16 mouse cellular contexts compared by ENCODE assay signal in genomic region chr3:55333511-55333910, GRCm38 (mm10).
"Had no signal": no experiment of that assay in that cellular context is flagged by ENCODE, and none has a peak within 500 bp of the region (broad histone marks: within the 10 kb centered on the region; RNA-seq: fewer than 3 reads in every experiment).

No protein-coding gene starts in this region.

- H3K4me2 ChIP-seq: lung, embryonic 14.5 days; midbrain, embryonic 12.5 days; neural tube, embryonic 13.5 days; neural tube, embryonic 15.5 days had no signal

- H3K27ac ChIP-seq: midbrain, embryonic 10.5 days; midbrain, embryonic 12.5 days; neural tube, embryonic 13.5 days; neural tube, embryonic 15.5 days had no signal

- H3K9ac ChIP-seq: lung, embryonic 14.5 days; midbrain, embryonic 12.5 days; neural tube, embryonic 13.5 days; neural tube, embryonic 15.5 days had no signal

- H3K9me3 ChIP-seq: midbrain, embryonic 10.5 days; neural tube, embryonic 15.5 days had no signal

- DNase-seq: lung, adult 18-20 months; lung, embryonic 14.5 days; lung, postnatal 10 days; lung, postnatal 4 days; midbrain, embryonic 14.5 days; right cerebral cortex, postnatal 14 days; right cerebral cortex, postnatal 4 days; spleen, adult 18-20 months; thymus, adult 18-20 months; thymus, postnatal 14 days; thymus, postnatal 36 days had no signal

- H3K36me3 ChIP-seq: neural tube, embryonic 15.5 days had no signal

- H3K27me3 ChIP-seq: midbrain, embryonic 12.5 days; neural tube, embryonic 13.5 days; neural tube, embryonic 15.5 days had no signal

- H3K4me3 ChIP-seq: midbrain, embryonic 10.5 days; midbrain, embryonic 12.5 days; neural tube, embryonic 13.5 days; neural tube, embryonic 15.5 days had no signal

- ATAC-seq: midbrain, embryonic 16.5 days had no signal

- H3K4me1 ChIP-seq: midbrain, embryonic 10.5 days; midbrain, embryonic 12.5 days; neural tube, embryonic 15.5 days had no signal
